Mouse (Mus musculus): ENCODE data around the gene Csrp2. TPM values are rescaled to one million over a fixed set of nuclear protein-coding genes. Genes with fewer than 3 reads are reported as not detected.
A peak's percentile ranks its signal among the peaks of the same experiment; 100 is the strongest.

The Csrp2 gene
- polyA plus RNA-seq, 2 experiments: 155 to 168 TPM

DNA sequence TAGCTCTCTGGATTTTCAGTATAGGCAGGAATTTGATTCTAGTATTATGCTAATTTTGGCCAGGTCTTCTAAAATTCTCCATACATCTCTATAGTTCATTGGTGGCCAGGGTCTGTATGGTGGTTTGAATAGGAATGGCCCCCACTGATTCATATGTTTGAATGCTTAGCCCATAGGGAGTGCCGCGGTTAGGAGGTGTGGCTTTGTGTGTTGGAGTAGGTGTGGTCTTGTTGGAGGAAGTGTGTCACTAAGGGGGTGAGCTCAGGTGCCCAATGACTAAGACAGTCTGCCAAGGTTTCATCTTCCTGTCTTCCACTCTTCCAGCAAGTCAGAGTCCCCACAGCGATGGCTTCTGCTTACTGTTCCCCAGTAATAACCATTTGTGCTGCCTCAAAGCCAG, 15.7 kb upstream of the Csrp2 start:
- Histone ChIP-seq H3K4me3 (replicated peaks; ENCODE audit: low read length) (no peak overlapping the region), H3K27me3 (ENCODE audit: control insufficient read depth, insufficient read depth, low read length) (no peaks in the 10 kb centered on the region), H3K27ac (replicated peaks; ENCODE audit: low read depth, low read length) (no peak overlapping the region), H3K4me2 (replicated peaks; ENCODE audit: low read depth, low read length, severe bottlenecking) (no peak overlapping the region), H3K9ac (ENCODE audit: low read depth, low read length, severe bottlenecking) (no peak overlapping the region), H3K4me1 (ENCODE audit: control insufficient read depth, insufficient read depth, low read length) (no peaks in the 10 kb centered on the region), H3K9me3 (ENCODE audit: control insufficient read depth, low read length) (no peaks in the 10 kb centered on the region), H3K36me3 (ENCODE audit: control insufficient read depth, insufficient read depth, low read length) (no peaks in the 10 kb centered on the region)
- DNase-seq (ENCODE audit: low spot score): no peak
- no peak for ATAC-seq (ENCODE audit: low FRiP score, low read depth)
- WGBS: 97% methylated on average over 3 of the region's 3 CpGs
- TF ChIP-seq POLR2A (IDR thresholded peaks at IDR 0.05; ENCODE audit: borderline replicate concordance, extremely low read depth, insufficient read depth, insufficient read length): no peak

- no peaks in the 10 kb centered on the region for H3K36me3 ChIP-seq (ENCODE audit: control insufficient read depth, insufficient read depth, low read length)
- H3K9ac ChIP-seq (ENCODE audit: low read depth, low read length, severe bottlenecking): no peak overlapping the region
- H3K4me1 ChIP-seq (ENCODE audit: control insufficient read depth, insufficient read depth, low read length): peaks cover 14% of the 10 kb centered on the region
- no peaks in the 10 kb centered on the region for H3K9me3 ChIP-seq (ENCODE audit: control insufficient read depth, low read length)
- ATAC-seq (ENCODE audit: low FRiP score, low read depth) (no peak), DNase-seq (ENCODE audit: low spot score) (no peak)
- no peak overlapping the region for H3K27ac ChIP-seq (replicated peaks; ENCODE audit: low read depth, low read length)
- H3K4me2 ChIP-seq (replicated peaks; ENCODE audit: low read depth, low read length, severe bottlenecking): no peak overlapping the region
- H3K4me3 ChIP-seq (replicated peaks; ENCODE audit: low read length): no peak overlapping the region
- TF ChIP-seq POLR2A (IDR thresholded peaks at IDR 0.05; ENCODE audit: borderline replicate concordance, extremely low read depth, insufficient read depth, insufficient read length): no peak
- no peaks in the 10 kb centered on the region for H3K27me3 ChIP-seq (ENCODE audit: control insufficient read depth, insufficient read depth, low read length)
- 62% methylated on average over 11 of the region's 11 CpGs for WGBS
Observed at GRCm38 (mm10) chr10:110916666-110917344, 2.8 kb upstream of the Csrp2 start.

GRCm38 (mm10) chr10:110917521-110917920, 2.1 kb upstream of the Csrp2 start:
- H3K4me1 ChIP-seq (ENCODE audit: control insufficient read depth, insufficient read depth, low read length): peaks cover 20% of the 10 kb centered on the region
- DNase-seq (ENCODE audit: low spot score) (no peak), ATAC-seq (ENCODE audit: low FRiP score, low read depth) (no peak)
- no peaks in the 10 kb centered on the region for H3K27me3 ChIP-seq (ENCODE audit: control insufficient read depth, insufficient read depth, low read length)
- no peak overlapping the region for H3K4me2 ChIP-seq (replicated peaks; ENCODE audit: low read depth, low read length, severe bottlenecking)
- no peak overlapping the region for H3K4me3 ChIP-seq (replicated peaks; ENCODE audit: low read length)
- no peak for TF ChIP-seq POLR2A (IDR thresholded peaks at IDR 0.05; ENCODE audit: borderline replicate concordance, extremely low read depth, insufficient read depth, insufficient read length)
- H3K36me3 ChIP-seq (ENCODE audit: control insufficient read depth, insufficient read depth, low read length): no peaks in the 10 kb centered on the region
- 94% methylated on average over 6 of the region's 6 CpGs for WGBS
- no peak overlapping the region for H3K27ac ChIP-seq (replicated peaks; ENCODE audit: low read depth, low read length)
- no peaks in the 10 kb centered on the region for H3K9me3 ChIP-seq (ENCODE audit: control insufficient read depth, low read length)
- no peak overlapping the region for H3K9ac ChIP-seq (ENCODE audit: low read depth, low read length, severe bottlenecking)

DNA sequence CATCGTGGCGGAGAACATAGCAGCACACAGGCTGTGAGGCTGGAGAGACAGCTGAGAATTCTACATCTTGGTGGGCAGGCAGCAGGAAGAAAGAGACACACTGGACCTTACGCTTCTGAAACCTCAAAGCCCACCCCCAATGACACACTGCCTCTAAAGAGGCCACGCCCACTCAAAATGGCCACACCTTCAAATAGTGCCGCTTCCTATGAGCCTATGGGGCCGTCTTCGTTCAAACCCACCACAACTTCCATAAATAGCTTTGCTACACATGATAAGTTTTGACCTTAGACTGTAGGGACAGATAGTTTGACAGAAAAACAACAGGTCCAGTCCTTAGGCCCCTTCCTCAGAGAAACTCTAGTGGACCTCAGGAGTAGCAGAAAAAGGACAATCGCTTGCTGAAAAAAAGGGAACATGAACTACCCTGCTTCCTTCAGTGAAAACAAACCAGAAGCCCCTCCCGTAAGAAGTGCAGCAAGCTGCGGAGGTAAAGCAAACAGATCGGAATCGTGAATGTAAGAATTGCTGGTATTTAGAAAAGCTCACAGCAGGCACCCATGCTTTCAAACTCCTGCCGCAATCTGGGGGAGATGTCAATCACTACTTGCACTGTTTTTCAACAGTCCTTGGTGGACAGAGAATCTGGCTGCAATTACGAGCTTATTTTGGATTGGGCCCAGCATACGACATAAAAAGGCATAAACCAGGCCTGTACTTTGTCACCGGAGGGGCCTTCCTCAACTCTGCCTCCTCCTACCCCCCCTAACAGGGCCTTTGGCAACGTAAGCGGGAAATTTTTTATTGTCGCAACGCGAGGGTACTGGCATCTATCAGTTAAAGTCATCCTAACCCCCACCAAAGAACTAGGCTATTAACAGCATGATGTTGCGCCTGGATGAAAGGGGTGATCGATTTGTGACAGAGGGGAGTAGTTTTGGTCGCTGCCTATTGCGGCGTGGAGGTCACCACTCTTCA, 886 bp upstream of the Csrp2 start:
- Histone ChIP-seq H3K4me3 (replicated peaks; ENCODE audit: low read length) (peak overlapping the region; percentile 82), H3K27me3 (ENCODE audit: control insufficient read depth, insufficient read depth, low read length) (no peaks in the 10 kb centered on the region), H3K27ac (replicated peaks; ENCODE audit: low read depth, low read length) (peak overlapping the region; percentile 96), H3K36me3 (ENCODE audit: control insufficient read depth, insufficient read depth, low read length) (no peaks in the 10 kb centered on the region), H3K9me3 (ENCODE audit: control insufficient read depth, low read length) (no peaks in the 10 kb centered on the region), H3K9ac (ENCODE audit: low read depth, low read length, severe bottlenecking) (peak overlapping the region; percentile 83), H3K4me2 (replicated peaks; ENCODE audit: low read depth, low read length, severe bottlenecking) (peak overlapping the region; percentile 87), H3K4me1 (ENCODE audit: control insufficient read depth, insufficient read depth, low read length) (peaks cover 23% of the 10 kb centered on the region)
- no peak for TF ChIP-seq POLR2A (IDR thresholded peaks at IDR 0.05; ENCODE audit: borderline replicate concordance, extremely low read depth, insufficient read depth, insufficient read length)
- DNase-seq (ENCODE audit: low spot score) (peak; percentile 62), ATAC-seq (ENCODE audit: low FRiP score, low read depth) (peak; percentile 3; the same call in 1 of the 2 replicates)
- 19% methylated on average over 26 of the region's 26 CpGs for WGBS

DNA sequence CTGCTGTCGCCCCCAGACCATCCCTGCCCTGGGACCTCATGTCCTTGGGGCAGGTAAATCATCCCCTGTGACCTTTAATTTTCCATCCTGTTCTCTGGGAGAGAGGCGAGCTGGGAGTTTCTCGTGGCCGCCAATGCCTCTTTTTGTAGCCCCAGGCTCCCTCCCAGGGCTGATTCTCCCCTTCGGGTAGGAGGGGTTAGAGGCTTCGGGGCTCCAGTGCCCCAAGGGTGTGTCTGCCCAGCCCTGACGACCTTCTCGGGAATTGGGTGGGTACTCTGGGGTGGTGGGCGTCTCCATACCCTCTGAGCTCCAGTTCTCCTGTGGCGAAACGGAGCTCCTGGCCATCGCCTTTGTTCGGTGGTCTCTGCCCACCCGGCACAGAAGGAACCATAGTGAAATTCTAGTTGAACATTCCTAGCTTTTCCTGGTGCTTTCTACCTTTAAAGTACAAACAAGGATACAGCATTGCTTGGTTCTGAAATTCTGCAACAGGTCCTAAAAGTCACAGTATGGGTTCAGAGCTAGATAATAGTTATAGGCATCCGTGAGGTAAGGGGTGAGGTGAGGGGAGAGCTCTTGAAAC, 870 bp downstream of the Csrp2 start:
- peak overlapping the region; percentile 83 for H3K9ac ChIP-seq (ENCODE audit: low read depth, low read length, severe bottlenecking)
- H3K9me3 ChIP-seq (ENCODE audit: control insufficient read depth, low read length): no peaks in the 10 kb centered on the region
- no peaks in the 10 kb centered on the region for H3K27me3 ChIP-seq (ENCODE audit: control insufficient read depth, insufficient read depth, low read length)
- H3K36me3 ChIP-seq (ENCODE audit: control insufficient read depth, insufficient read depth, low read length): no peaks in the 10 kb centered on the region
- ATAC-seq (ENCODE audit: low FRiP score, low read depth) (peak; percentile 20), DNase-seq (ENCODE audit: low spot score) (no peak)
- H3K4me3 ChIP-seq (replicated peaks; ENCODE audit: low read length): peak overlapping the region; percentile 82
- TF ChIP-seq POLR2A (IDR thresholded peaks at IDR 0.05; ENCODE audit: borderline replicate concordance, extremely low read depth, insufficient read depth, insufficient read length): no peak
- H3K27ac ChIP-seq (replicated peaks; ENCODE audit: low read depth, low read length): peak overlapping the region; percentile 96
- H3K4me2 ChIP-seq (replicated peaks; ENCODE audit: low read depth, low read length, severe bottlenecking): peak overlapping the region; percentile 87
- peaks cover 23% of the 10 kb centered on the region for H3K4me1 ChIP-seq (ENCODE audit: control insufficient read depth, insufficient read depth, low read length)
- 1% methylated on average over 15 of the region's 15 CpGs for WGBS
